Mouse (Mus musculus) stomach, postnatal 0 days (tissue): ENCODE data around the gene Cntrob. TPM values are rescaled to one million over a fixed set of nuclear protein-coding genes. Genes with fewer than 3 reads are reported as not detected.

ENCODE experiments used
- ATAC-seq: fragments of 200-750 bp; cut with Nextera tagmentation; 2 replicates; pipeline ENCODE4 v1.8.0; 2017; ENCODE audit not compliant: low FRiP score, low TSS enrichment
- DNase-seq: peaks from one replicate; pipeline ENCODE4 v3.0.0-alpha.2; 2016; ENCODE audit warnings: low spot score
- H3K27ac ChIP-seq: fragments of 300-500 bp; sonication (generic); replicated peaks from 2 replicates; pipeline ENCODE4 v1.5.1; 2014; ENCODE audit warnings: mild to moderate bottlenecking, control low read depth
- H3K27me3 ChIP-seq: fragments of 300-500 bp; sonication (generic); 2 replicates; pipeline ENCODE4 v1.6.1; 2014; ENCODE audit warnings: low read length; ENCODE audit not compliant: control insufficient read depth, insufficient read depth
- H3K36me3 ChIP-seq: fragments of 300-500 bp; sonication (generic); 2 replicates; pipeline ENCODE4 v1.6.1; 2014; ENCODE audit warnings: low read length, mixed read lengths; ENCODE audit not compliant: control insufficient read depth, insufficient read depth
- H3K4me1 ChIP-seq: fragments of 300-500 bp; sonication (generic); replicated peaks from 2 replicates; pipeline ENCODE4 v1.6.1; 2014; ENCODE audit warnings: antibody characterized with exemption; ENCODE audit not compliant: control insufficient read depth, insufficient read depth
- H3K4me2 ChIP-seq: fragments of 300-500 bp; sonication (generic); replicated peaks from 2 replicates; pipeline ENCODE4 v1.6.1; 2014; ENCODE audit warnings: low read depth, mild to moderate bottlenecking, control low read depth, moderate library complexity
- H3K4me3 ChIP-seq: fragments of 300-500 bp; sonication (generic); 2 replicates; pipeline ENCODE4 v1.5.1; 2014; ENCODE audit warnings: low read depth, low read length, control low read depth
- H3K9ac ChIP-seq: fragments of 300-500 bp; sonication (generic); 2 replicates; pipeline ENCODE4 v1.6.1; 2014; ENCODE audit warnings: mild to moderate bottlenecking, low read length, control low read depth, mixed read lengths
- H3K9me3 ChIP-seq: fragments of 300-500 bp; sonication (generic); 2 replicates; pipeline ENCODE4 v1.6.1; 2016; ENCODE audit warnings: low read length; ENCODE audit not compliant: control insufficient read depth
- CTCF ChIP-seq: IDR thresholded peaks from 2 replicates; pipeline ENCODE4 v1.5.1; 2016; ENCODE audit warnings: antibody characterized with exemption, low read depth, mild to moderate bottlenecking, moderate library complexity
- EP300 ChIP-seq: optimal IDR thresholded peaks from 2 replicates; pipeline ENCODE3; 2016; ENCODE audit warnings: antibody characterized with exemption
- WGBS: fragments of 180-500 bp; shearing (Covaris S2); extraction: QIAGEN DNeasy Blood & Tissue Kit; methylation state at CpG from one replicate; pipeline ENCODE4 v1.1.7; 2014; 5-methylcytosine and 5-hydroxymethylcytosine counted together
- polyA plus RNA-seq: library from polyadenylated mRNA; unstranded; fragments of >200 nt; fragmentation: Nextera tagmentation; extraction: Ambion mirVana; gene quantifications from 2 replicates; pipeline ENCODE4 v1.2.1, GENCODE M21; 2015

Cntrob gene
- polyA plus RNA-seq, 1 experiment from 2014 or later = 4.9 TPM

GRCm38 (mm10) chr11:69306039-69306438 is 17.5 kb downstream of the Cntrob start:
- ATAC-seq (no peak), DNase-seq (no peak)
- H3K4me2 ChIP-seq = no peak overlapping the region
- no peaks in the 10 kb centered on the region for H3K4me1 ChIP-seq
- H3K9ac ChIP-seq = no peak overlapping the region
- no peak overlapping the region for H3K27ac ChIP-seq
- 89% methylated on average over 2 of the region's 2 CpGs for WGBS
- peaks cover 13% of the 10 kb centered on the region for H3K36me3 ChIP-seq
- H3K4me3 ChIP-seq = no peak overlapping the region
- no peaks in the 10 kb centered on the region for H3K27me3 ChIP-seq
- TF ChIP-seq EP300 (no peak), CTCF (no peak)
- no peaks in the 10 kb centered on the region for H3K9me3 ChIP-seq

- DNase-seq (no peak), ATAC-seq (no peak)
- Histone ChIP-seq H3K27me3 (no peaks in the 10 kb centered on the region), H3K4me2 (no peak overlapping the region), H3K36me3 (peaks cover 12% of the 10 kb centered on the region), H3K9ac (no peak overlapping the region), H3K4me1 (no peaks in the 10 kb centered on the region), H3K27ac (no peak overlapping the region), H3K4me3 (no peak overlapping the region), H3K9me3 (no peaks in the 10 kb centered on the region)
- TF ChIP-seq CTCF (no peak), EP300 (no peak)
- WGBS = 91% methylated on average over 9 of the region's 9 CpGs
These were observed 18.3 kb downstream of the Cntrob start for GRCm38 (mm10) chr11:69305291-69305690.

GRCm38 (mm10) chr11:69302817-69303216 is 20.8 kb downstream of the Cntrob start:
- H3K9me3 ChIP-seq = no peaks in the 10 kb centered on the region
- H3K27me3 ChIP-seq = no peaks in the 10 kb centered on the region
- H3K9ac ChIP-seq = no peak overlapping the region
- H3K4me2 ChIP-seq = no peak overlapping the region
- H3K4me1 ChIP-seq = no peaks in the 10 kb centered on the region
- no peak overlapping the region for H3K27ac ChIP-seq
- no peak for ATAC-seq
- no peak for DNase-seq
- TF ChIP-seq CTCF = no peak
- no peak for TF ChIP-seq EP300
- H3K36me3 ChIP-seq = peaks cover 10% of the 10 kb centered on the region
- H3K4me3 ChIP-seq = no peak overlapping the region
- WGBS = 72% methylated on average over 7 of the region's 7 CpGs

- Histone ChIP-seq H3K9me3 (no peaks in the 10 kb centered on the region), H3K27me3 (no peaks in the 10 kb centered on the region), H3K4me2 (no peak overlapping the region), H3K4me1 (no peaks in the 10 kb centered on the region), H3K36me3 (peaks cover 3% of the 10 kb centered on the region; the same call in 1 of the 2 replicates), H3K27ac (no peak overlapping the region), H3K9ac (no peak overlapping the region), H3K4me3 (no peak overlapping the region)
- no peak for TF ChIP-seq CTCF
- TF ChIP-seq EP300 = no peak
- WGBS = 73% methylated on average over 7 of the region's 7 CpGs
- ATAC-seq = no peak
- DNase-seq = no peak
These were observed 25.3 kb downstream of the Cntrob start for GRCm38 (mm10) chr11:69298231-69298630.

- DNase-seq = no peak
- peaks cover 2% of the 10 kb centered on the region; the same call in 1 of the 2 replicates for H3K36me3 ChIP-seq
- H3K9ac ChIP-seq = no peak overlapping the region
- no peaks in the 10 kb centered on the region for H3K4me1 ChIP-seq
- no peaks in the 10 kb centered on the region for H3K9me3 ChIP-seq
- H3K4me3 ChIP-seq = no peak overlapping the region
- H3K4me2 ChIP-seq = no peak overlapping the region
- TF ChIP-seq CTCF (no peak), EP300 (no peak)
- no peak overlapping the region for H3K27ac ChIP-seq
- ATAC-seq = no peak
- 90% methylated on average over 2 of the region's 2 CpGs for WGBS
- no peaks in the 10 kb centered on the region for H3K27me3 ChIP-seq
These were observed 25.8 kb downstream of the Cntrob start for GRCm38 (mm10) chr11:69297799-69298198.

- no peak overlapping the region for H3K9ac ChIP-seq
- ATAC-seq = no peak
These were observed 28.3 kb downstream of the Cntrob start for GRCm38 (mm10) chr11:69295286-69295685.

More at GRCm38 (mm10) chr11:69295286-69295685, 28.3 kb downstream of the Cntrob start:
- no peaks in the 10 kb centered on the region for H3K4me1 ChIP-seq
- H3K4me3 ChIP-seq = no peak overlapping the region
- no peak for TF ChIP-seq EP300
- no peak for TF ChIP-seq CTCF
- 90% methylated on average over 3 of the region's 3 CpGs for WGBS
- no peak overlapping the region for H3K27ac ChIP-seq
- H3K27me3 ChIP-seq = no peaks in the 10 kb centered on the region
- no peak for DNase-seq
- H3K4me2 ChIP-seq = no peak overlapping the region
- H3K36me3 ChIP-seq = no peaks in the 10 kb centered on the region
- no peaks in the 10 kb centered on the region for H3K9me3 ChIP-seq
